Mouse (Mus musculus): ENCODE results near the gene Ddx46. TPM values are rescaled to one million over a fixed set of nuclear protein-coding genes. Genes with fewer than 3 reads are reported as not detected.
A peak's percentile ranks its signal among the peaks of the same experiment; 100 is the strongest.

The Ddx46 gene
- polyA plus RNA-seq, 1 experiment from 2014 or later: 27.8 TPM

GRCm38 (mm10) chr13:55704301-55704700, 69.5 kb downstream of the Ddx46 start:
- ATAC-seq (ENCODE audit: low read depth): no peak
- Histone ChIP-seq H3K27ac (replicated peaks) (no peak overlapping the region), H3K4me1 (replicated peaks) (no peaks in the 10 kb centered on the region), H3K9me3 (0 out of 2 replicates have a peak, but pooled peaks cover 3% of the 10 kb centered on the region), H3K27me3 (no peaks in the 10 kb centered on the region), H3K4me2 (no peak overlapping the region), H3K9ac (no peak overlapping the region), H3K4me3 (no peak overlapping the region), H3K36me3 (peaks cover 49% of the 10 kb centered on the region)
- 95% methylated on average over 4 of the region's 4 CpGs for WGBS

- Histone ChIP-seq H3K9ac (no peak overlapping the region), H3K4me3 (no peak overlapping the region), H3K4me1 (replicated peaks) (peaks cover 28% of the 10 kb centered on the region), H3K9me3 (no peaks in the 10 kb centered on the region), H3K27ac (replicated peaks) (no peak overlapping the region), H3K27me3 (no peaks in the 10 kb centered on the region), H3K36me3 (peaks cover 4% of the 10 kb centered on the region), H3K4me2 (no peak overlapping the region)
- 88% methylated on average over 3 of the region's 3 CpGs for WGBS
- ATAC-seq (ENCODE audit: low read depth): no peak
These were observed 78.0 kb downstream of the Ddx46 start for GRCm38 (mm10) chr13:55712846-55713245.

- under 1% methylated on average over 63 of the region's 63 CpGs for WGBS
- ATAC-seq (ENCODE audit: low read depth): peak; percentile 95
- peaks cover 33% of the 10 kb centered on the region for H3K4me1 ChIP-seq (replicated peaks)
These were observed 79.8 kb downstream of the Ddx46 start, which contains the start of gene Txndc15 for GRCm38 (mm10) chr13:55714501-55715166. Txndc15 (plus strand) TSS chr13:55714650.

GRCm38 (mm10) chr13:55715167-55715512, 80.3 kb downstream of the Ddx46 start:
- Histone ChIP-seq H3K36me3 (peaks cover 27% of the 10 kb centered on the region), H3K4me3 (peak overlapping the region; percentile 93), H3K4me2 (peak overlapping the region; percentile 73), H3K27ac (replicated peaks) (peak overlapping the region; percentile 98), H3K9ac (peak overlapping the region; percentile 96), H3K9me3 (no peaks in the 10 kb centered on the region), H3K4me1 (replicated peaks) (peaks cover 33% of the 10 kb centered on the region), H3K27me3 (no peaks in the 10 kb centered on the region)
- WGBS: 8% methylated on average over 5 of the region's 5 CpGs
- ATAC-seq (ENCODE audit: low read depth): peak; percentile 17; the same call in 1 of the 2 replicates

More at GRCm38 (mm10) chr13:55714501-55715166, 79.8 kb downstream of the Ddx46 start, which contains the start of gene Txndc15:
- Histone ChIP-seq H3K9ac (peak within 1 kb of the TSS; percentile 96), H3K36me3 (peaks cover 22% of the 10 kb centered on the region), H3K27ac (replicated peaks) (peak within 1 kb of the TSS; percentile 98), H3K4me2 (peak within 1 kb of the TSS; percentile 73), H3K9me3 (no peaks in the 10 kb centered on the region), H3K27me3 (no peaks in the 10 kb centered on the region), H3K4me3 (peak within 1 kb of the TSS; percentile 93)

GRCm38 (mm10) chr13:55715908-55716510, 81.2 kb downstream of the Ddx46 start:
- Histone ChIP-seq H3K36me3 (peaks cover 35% of the 10 kb centered on the region), H3K4me1 (replicated peaks) (peaks cover 33% of the 10 kb centered on the region), H3K27me3 (no peaks in the 10 kb centered on the region), H3K4me3 (peak overlapping the region; percentile 93), H3K9me3 (no peaks in the 10 kb centered on the region), H3K27ac (replicated peaks) (0 out of 2 replicates have a peak overlapping the region, but pooled peaks have one; percentile 98), H3K4me2 (peak overlapping the region; percentile 73), H3K9ac (peak overlapping the region; percentile 96)
- WGBS: 83% methylated on average over 7 of the region's 7 CpGs
- ATAC-seq (ENCODE audit: low read depth): no peak

- Histone ChIP-seq H3K9ac (no peak overlapping the region), H3K4me2 (no peak overlapping the region), H3K9me3 (no peaks in the 10 kb centered on the region), H3K27ac (replicated peaks) (no peak overlapping the region), H3K27me3 (no peaks in the 10 kb centered on the region), H3K4me3 (no peak overlapping the region), H3K36me3 (peaks cover 84% of the 10 kb centered on the region), H3K4me1 (replicated peaks) (peaks cover 18% of the 10 kb centered on the region)
- ATAC-seq (ENCODE audit: low read depth): no peak
- WGBS: 71% methylated on average over 8 of the region's 8 CpGs
These were observed 86.7 kb downstream of the Ddx46 start for GRCm38 (mm10) chr13:55721516-55721915.

- no peak for ATAC-seq (ENCODE audit: low read depth)
- H3K36me3 ChIP-seq: peaks cover 84% of the 10 kb centered on the region
- no peaks in the 10 kb centered on the region for H3K27me3 ChIP-seq
- no peaks in the 10 kb centered on the region for H3K9me3 ChIP-seq
- H3K9ac ChIP-seq: no peak overlapping the region
- H3K4me2 ChIP-seq: no peak overlapping the region
- peaks cover 13% of the 10 kb centered on the region for H3K4me1 ChIP-seq (replicated peaks)
- WGBS: 95% methylated on average over 2 of the region's 2 CpGs
- no peak overlapping the region for H3K27ac ChIP-seq (replicated peaks)
- no peak overlapping the region for H3K4me3 ChIP-seq
These were observed 87.2 kb downstream of the Ddx46 start for GRCm38 (mm10) chr13:55721995-55722394.

GRCm38 (mm10) chr13:55726598-55727119, 91.8 kb downstream of the Ddx46 start:
- no peak for ATAC-seq (ENCODE audit: low read depth)
- WGBS: 1% methylated on average over 4 of the region's 4 CpGs
- Histone ChIP-seq H3K36me3 (peaks cover 43% of the 10 kb centered on the region), H3K4me3 (peak overlapping the region; percentile 56), H3K4me2 (peak overlapping the region; percentile 69), H3K4me1 (replicated peaks) (peaks cover 5% of the 10 kb centered on the region; the same call in 1 of the 2 replicates), H3K27me3 (no peaks in the 10 kb centered on the region), H3K9me3 (no peaks in the 10 kb centered on the region), H3K27ac (replicated peaks) (peak overlapping the region; percentile 97), H3K9ac (peak overlapping the region; percentile 78)

- peak within 1 kb of the TSS; percentile 56 for H3K4me3 ChIP-seq
- no peaks in the 10 kb centered on the region for H3K27me3 ChIP-seq
- H3K27ac ChIP-seq (replicated peaks): peak within 1 kb of the TSS; percentile 97
- H3K4me1 ChIP-seq (replicated peaks): peaks cover 5% of the 10 kb centered on the region; the same call in 1 of the 2 replicates
- ATAC-seq (ENCODE audit: low read depth): peak; percentile 92
- peaks cover 38% of the 10 kb centered on the region for H3K36me3 ChIP-seq
- peak within 1 kb of the TSS; percentile 78 for H3K9ac ChIP-seq
- whole genome bisulfite sequencing: under 1% methylated on average over 45 of the region's 73 CpGs
- no peaks in the 10 kb centered on the region for H3K9me3 ChIP-seq
- peak within 1 kb of the TSS; percentile 69 for H3K4me2 ChIP-seq
These were observed 92.5 kb downstream of the Ddx46 start, which contains the start of gene Pcbd2 for GRCm38 (mm10) chr13:55727120-55727838. Pcbd2 (plus strand) TSS chr13:55727368.

- ATAC-seq (ENCODE audit: low read depth): peak; percentile 81; the same call in 1 of the 2 replicates
- WGBS: 4% methylated on average over 19 of the region's 19 CpGs
- H3K9ac ChIP-seq: peak overlapping the region; percentile 78
- no peaks in the 10 kb centered on the region for H3K9me3 ChIP-seq
- peak overlapping the region; percentile 97 for H3K27ac ChIP-seq (replicated peaks)
- H3K36me3 ChIP-seq: peaks cover 35% of the 10 kb centered on the region
- no peaks in the 10 kb centered on the region for H3K27me3 ChIP-seq
- H3K4me3 ChIP-seq: peak overlapping the region; percentile 56
- H3K4me1 ChIP-seq (replicated peaks): peaks cover 5% of the 10 kb centered on the region; the same call in 1 of the 2 replicates
- H3K4me2 ChIP-seq: peak overlapping the region; percentile 69
These were observed 93.0 kb downstream of the Ddx46 start for GRCm38 (mm10) chr13:55727839-55728238.

GRCm38 (mm10) chr13:55730716-55731115, 95.9 kb downstream of the Ddx46 start:
- Histone ChIP-seq H3K36me3 (peaks cover 7% of the 10 kb centered on the region), H3K9me3 (no peaks in the 10 kb centered on the region), H3K27me3 (no peaks in the 10 kb centered on the region), H3K4me2 (no peak overlapping the region), H3K9ac (no peak overlapping the region), H3K4me3 (no peak overlapping the region), H3K4me1 (replicated peaks) (peaks cover 5% of the 10 kb centered on the region; the same call in 1 of the 2 replicates), H3K27ac (replicated peaks) (no peak overlapping the region)
- ATAC-seq (ENCODE audit: low read depth): no peak
- WGBS: 89% methylated on average over 7 of the region's 7 CpGs

Measured in neural tube, embryonic 13.5 days (tissue).